Mouse (Mus musculus): Measurements from ENCODE around the gene C2cd5. TPM values are rescaled to one million over a fixed set of nuclear protein-coding genes. Genes with fewer than 3 reads are reported as not detected.
A peak's percentile ranks its signal among the peaks of the same experiment; 100 is the strongest.

The C2cd5 gene
- total RNA-seq, 2 experiments from 2014 or later, result 68.8 to 74.2 TPM

- no peak for DNase-seq (ENCODE audit: low spot score in 2 of 2)
Measured at GRCm38 (mm10) chr6:143073914-143074313, 26.0 kb downstream of the C2cd5 start.

DNA sequence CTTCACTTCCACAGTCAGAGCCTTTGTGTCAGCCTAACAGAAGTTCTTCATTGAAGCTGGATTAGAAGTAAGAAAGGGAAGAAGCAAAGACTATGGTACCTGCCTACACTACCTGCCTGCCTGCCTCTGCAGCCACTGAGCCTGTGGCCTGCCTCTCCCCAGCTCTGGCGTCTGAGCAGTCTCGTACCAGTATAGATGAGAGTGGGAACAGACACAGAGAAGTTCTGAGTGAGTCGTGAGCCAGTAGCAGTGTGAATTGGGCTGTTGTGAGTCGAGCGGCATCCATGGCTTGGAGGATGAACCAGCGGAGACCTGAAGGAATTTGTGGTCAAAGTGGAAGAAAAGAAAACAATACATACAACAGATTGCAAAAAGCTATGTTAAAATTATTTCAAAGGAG lies 26.5 kb downstream of the C2cd5 start:
- no peak for DNase-seq (ENCODE audit: low spot score in 2 of 2)

DNA sequence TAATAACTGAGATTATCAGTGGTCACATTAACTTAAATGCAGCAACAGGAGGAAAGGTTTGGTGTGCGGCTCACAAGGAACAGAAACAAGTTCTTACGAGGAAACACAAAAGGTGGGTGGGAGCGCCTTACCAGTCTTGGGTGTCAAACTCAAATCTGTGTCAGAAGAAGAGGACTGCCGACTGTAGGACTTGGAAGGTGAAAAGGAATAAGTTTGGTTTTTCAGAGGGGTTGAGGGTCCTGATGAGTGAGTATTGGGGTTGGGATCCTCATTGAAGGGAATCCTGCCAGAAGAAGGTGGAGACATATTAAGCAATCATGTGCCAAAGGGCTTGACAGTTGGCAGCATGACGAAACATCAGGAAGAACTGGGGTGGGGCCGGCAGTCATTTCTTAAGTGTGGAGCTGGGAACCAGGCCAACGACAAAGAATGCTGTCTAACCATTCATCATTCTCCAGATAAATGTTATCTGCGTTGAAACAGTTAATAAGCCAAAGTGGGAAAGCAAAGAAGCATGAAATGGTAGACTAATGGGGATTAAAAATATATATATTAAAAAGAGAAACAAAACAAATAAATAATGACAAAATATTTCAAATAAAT lies 27.4 kb downstream of the C2cd5 start:
- no peak for DNase-seq (ENCODE audit: low spot score in 2 of 2)

DNA sequence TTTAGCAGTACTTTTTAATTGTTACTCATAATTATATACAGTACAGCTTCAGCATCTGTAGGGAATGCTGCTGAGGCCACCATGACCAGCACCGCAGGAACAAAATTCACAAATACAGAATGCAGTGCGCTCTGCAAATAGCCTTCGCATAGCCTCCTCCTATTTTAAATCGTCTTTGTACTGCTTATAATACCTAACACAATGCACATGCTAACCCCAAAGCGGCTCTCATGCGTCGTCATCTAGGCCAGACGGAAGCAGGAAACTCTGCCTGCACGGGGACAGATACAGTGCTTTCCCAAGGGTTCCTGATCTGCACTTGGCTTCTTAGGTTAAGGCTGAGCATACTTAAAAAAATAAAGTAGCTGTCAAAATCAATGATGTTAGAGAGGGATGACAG lies 29.2 kb downstream of the C2cd5 start:
- DNase-seq (ENCODE audit: low spot score in 2 of 2), result no peak

DNA sequence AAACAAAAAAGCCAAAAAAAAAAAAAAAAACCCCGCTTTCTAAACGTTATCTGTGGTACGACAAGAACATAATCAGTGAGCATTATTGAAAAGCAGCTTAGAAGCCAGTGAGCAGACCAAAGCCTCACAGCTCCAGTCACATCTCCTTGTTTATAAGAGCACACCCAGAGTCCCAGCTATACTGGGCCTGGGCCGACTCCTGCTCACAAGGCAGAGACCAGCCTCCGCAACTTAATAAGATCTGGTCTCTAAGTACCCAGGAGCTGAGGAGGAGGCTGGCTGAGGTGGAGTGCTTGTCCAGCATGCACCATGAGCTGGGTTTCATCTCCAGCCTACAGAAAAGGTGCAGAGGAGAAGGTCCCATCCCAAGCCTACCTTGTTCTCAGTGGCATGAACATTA lies 29.9 kb downstream of the C2cd5 start:
- DNase-seq (ENCODE audit: low spot score in 2 of 2), result no peak

DNA sequence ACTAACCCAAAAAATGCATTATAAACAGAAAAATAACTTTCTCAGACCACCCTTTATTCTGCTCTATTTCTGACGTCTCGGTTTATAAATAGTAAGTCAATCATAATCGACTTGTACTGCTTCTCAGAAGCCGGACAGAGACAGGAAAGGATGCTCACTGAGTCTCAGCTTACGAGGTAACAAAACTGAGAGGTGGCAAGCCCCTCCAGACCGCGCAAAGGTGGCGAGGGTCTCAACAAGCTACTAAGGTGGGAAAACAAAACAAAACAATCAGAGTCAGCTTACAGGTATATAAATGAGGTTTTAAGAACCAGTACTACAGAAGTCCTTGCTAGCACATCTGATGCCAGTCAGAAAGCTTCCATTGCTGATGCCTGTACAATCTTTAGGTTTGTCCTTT lies 30.3 kb downstream of the C2cd5 start:
- DNase-seq (ENCODE audit: low spot score in 2 of 2), result no peak

- no peak for DNase-seq (ENCODE audit: low spot score in 2 of 2)
Measured at GRCm38 (mm10) chr6:143068181-143068915, 31.6 kb downstream of the C2cd5 start.

- DNase-seq (ENCODE audit: low spot score in 2 of 2), result no peak
Measured at GRCm38 (mm10) chr6:143067654-143068053, 32.3 kb downstream of the C2cd5 start.

DNA sequence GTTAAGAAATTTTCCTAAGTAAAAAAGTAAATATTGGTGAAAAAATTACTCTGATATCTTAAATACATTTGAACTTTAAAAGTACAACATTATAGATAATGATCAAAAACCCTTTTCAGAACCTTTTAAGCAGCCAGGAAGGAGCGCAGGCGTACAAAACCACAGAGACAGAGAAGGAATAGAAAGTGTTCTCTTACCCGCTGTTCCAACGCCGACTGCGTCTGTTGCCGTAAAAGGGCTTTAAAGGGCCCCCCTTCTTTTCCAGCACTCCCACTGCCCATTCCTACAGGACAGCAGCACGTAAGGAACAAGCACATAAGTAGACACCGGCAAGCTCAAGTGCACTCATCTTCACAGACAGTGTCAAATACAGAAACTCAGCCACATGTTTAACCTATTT lies 33.1 kb downstream of the C2cd5 start:
- no peak for DNase-seq (ENCODE audit: low spot score in 2 of 2)

GRCm38 (mm10) chr6:143064047-143064446 lies 35.9 kb downstream of the C2cd5 start:
- no peak for DNase-seq (ENCODE audit: low spot score in 2 of 2)

GRCm38 (mm10) chr6:143057601-143058000 lies 42.3 kb downstream of the C2cd5 start:
- DNase-seq (ENCODE audit: low spot score in 2 of 2), result peak in 1 of 2 experiments; percentile 57

DNA sequence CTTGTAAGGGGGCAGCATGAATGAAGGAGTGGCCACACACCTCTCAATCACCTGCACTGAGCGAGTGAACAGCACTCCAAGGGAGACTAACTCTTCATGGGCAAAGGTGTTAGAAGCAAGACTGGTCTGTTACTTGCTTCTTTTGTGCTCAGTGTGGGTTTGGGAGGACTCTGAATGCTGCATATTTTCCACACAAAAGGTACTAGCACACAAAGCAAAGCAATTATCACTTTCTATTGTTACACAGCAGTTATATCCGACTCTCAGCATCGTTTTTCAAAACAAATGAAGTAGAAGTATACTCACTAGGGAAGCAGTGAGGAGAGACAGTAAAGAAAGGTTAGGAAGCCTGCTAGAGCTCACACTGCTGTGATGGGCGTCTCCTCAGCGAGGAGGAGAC lies 48.4 kb downstream of the C2cd5 start:
- DNase-seq (ENCODE audit: low spot score in 2 of 2), result no peak

DNA sequence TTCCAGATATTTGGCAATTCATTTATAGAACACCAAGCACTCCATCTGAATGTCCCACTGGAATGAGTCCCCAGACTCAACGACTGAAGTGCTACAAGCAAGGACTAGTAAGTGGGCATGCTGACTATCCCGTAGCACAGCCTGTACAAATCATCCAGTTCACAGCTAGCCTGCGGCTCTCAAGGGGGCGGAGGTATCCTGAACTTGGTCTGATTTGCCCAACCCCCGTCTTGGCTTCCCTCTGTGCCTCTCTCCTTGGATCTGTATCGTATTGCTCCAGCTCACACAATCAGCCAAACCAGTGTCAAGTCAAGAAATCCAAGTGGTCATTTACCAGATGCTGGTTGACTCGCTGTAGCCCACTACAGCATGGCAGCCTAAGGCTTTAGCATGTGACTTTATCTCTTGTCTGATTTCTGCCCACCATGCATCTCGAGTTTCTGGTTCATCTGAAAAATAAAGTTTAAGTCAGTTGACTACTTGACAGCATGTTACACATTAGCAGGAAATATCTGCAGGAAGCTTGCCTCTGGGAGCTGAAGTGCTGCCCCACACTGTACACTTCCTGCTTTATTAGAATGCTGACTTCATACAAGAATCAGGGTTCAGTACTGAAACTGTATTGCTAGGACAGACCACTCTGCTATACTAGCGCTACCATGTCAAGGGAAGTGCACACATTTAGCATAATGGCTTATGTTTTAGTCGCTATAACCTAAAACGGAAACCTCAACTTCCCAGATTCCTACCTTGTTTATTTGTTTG lies 50.0 kb downstream of the C2cd5 start:
- no peak for DNase-seq (ENCODE audit: low spot score in 2 of 2)

DNA sequence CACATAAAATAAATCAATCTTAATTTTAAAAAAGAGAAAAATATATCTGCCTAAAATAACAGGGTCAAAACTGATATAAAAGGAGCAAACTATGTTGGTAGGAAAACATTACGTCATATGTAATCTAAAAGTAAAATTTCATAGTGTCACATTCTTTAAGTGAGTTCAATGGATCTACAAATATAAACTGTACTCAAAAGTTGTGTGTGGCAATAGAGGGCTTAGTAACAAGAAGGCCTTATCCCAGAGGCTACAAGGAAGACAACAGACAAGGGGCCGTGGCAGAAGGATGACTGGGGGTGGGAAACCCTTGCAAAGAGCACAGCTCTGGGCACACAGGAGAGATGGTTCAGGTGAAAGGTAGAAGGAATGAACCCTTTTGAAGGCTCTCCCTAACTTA lies 50.8 kb downstream of the C2cd5 start:
- no peak for DNase-seq (ENCODE audit: low spot score in 2 of 2)

DNA sequence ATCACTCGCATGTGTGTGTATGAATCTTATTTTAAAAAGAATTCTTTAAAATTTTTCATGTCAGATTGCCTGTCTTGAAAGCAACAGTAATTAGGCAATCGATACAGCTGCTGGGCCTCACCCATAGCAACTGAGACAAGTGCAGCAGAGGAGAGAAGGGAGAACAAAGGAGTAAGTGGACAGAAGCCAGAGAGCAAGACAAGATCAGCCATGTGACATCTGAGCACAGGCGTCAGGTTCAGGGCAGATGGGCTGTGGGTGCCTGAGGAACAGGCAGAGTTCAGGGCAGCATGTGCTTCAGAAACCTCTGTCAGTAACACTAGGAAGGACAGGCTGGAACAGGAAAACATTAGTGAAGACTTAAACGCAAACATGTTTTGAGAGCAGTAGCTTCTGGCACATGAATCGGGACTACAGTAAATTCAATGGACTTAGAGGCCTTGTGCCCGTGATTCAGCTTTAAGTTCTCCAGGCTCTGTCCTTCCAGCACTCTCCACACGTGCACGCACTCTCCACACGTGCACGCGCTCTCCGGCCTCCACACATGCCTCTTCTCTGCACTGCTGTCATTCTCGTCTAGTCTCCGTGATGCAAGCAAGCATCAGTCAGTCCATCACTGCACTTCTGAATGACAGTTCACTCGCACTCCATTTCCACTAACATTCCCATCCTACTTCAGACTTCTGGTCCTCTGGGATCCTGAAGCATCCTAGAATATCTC lies 52.2 kb downstream of the C2cd5 start:
- DNase-seq (ENCODE audit: low spot score in 2 of 2), result no peak

DNA sequence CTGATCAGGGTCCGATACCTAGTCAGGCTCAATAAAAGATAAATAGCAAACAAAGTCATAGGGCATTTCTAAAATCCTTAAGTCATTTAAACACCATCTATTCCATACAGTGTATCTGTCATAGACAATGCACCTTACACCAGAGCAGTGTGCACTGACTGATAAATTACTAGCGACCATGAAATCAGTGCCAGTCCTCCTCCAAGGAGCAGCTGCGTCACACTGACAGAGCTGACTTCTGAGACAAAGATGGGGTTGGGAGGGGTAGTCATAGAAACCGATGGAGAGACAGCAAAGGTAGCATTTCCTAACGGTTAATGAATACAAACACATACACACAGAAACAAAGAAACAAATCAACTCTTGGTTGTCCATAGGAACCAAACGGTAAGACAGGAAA lies 58.4 kb downstream of the C2cd5 start:
- DNase-seq (ENCODE audit: low spot score in 2 of 2), result no peak

DNA sequence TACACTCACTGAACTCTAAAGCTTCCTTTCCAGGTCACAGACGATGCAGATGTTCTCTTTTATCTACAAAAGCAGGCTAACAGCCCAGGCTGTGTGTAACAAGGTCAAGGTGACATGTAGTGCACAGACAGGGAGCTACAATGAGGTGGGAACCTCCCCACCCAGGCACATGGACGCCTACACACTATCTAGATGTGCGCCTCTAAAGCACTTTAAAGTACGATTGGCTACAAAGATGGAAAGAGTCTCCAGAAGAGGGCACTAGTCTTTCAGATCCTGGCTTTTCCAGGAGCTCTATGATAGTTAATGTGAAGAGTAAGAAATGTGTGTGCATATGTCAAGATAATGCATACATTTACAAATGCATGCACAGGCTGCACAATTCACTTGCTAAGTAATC lies 64.7 kb downstream of the C2cd5 start:
- DNase-seq (ENCODE audit: low spot score in 2 of 2), result peak in 1 of 2 experiments; percentile 26

DNA sequence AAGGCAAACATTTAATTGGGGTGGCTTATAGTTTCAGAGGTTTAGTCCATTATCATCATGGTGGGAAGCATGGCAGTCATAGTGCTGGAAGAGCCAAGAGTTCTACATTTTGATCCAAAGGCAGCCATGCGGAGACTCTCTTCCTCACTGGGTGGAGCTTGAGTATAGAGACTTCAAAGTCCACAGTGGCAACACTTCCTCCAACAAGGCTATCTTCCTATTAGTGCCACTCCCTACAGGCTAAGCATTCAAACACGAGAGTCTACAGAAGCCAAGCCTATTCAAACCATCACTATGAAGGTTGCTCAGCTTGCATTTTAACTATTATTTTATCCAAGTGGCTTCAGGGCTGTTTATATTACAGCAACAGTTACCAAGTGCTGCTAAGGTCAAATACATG lies 65.4 kb downstream of the C2cd5 start:
- no peak for DNase-seq (ENCODE audit: low spot score in 2 of 2)

- DNase-seq (ENCODE audit: low spot score in 2 of 2), result no peak
Measured at GRCm38 (mm10) chr6:143030521-143030920, 69.4 kb downstream of the C2cd5 start.

DNA sequence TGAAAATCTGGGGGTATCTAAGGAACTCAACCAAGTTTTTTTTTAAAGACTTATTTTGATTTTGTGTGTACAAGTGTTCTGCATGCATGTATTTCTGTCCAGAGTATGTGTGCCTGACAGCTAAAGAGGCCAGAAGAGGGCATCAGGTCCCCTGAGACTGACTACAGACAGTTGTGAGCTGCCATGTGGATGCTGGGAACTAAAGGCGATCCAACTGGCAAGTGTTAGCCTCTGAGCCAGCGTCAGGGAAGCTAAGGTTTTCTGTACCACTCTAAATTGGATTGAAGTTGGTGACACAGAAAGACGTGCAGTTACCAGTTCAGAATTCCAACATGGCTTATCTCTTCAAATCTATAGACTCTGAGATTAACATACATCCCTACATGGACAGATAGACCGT lies 72.0 kb downstream of the C2cd5 start:
- no peak for DNase-seq (ENCODE audit: low spot score in 2 of 2)

GRCm38 (mm10) chr6:143027402-143027801 lies 72.5 kb downstream of the C2cd5 start:
- no peak for DNase-seq (ENCODE audit: low spot score in 2 of 2)

DNA sequence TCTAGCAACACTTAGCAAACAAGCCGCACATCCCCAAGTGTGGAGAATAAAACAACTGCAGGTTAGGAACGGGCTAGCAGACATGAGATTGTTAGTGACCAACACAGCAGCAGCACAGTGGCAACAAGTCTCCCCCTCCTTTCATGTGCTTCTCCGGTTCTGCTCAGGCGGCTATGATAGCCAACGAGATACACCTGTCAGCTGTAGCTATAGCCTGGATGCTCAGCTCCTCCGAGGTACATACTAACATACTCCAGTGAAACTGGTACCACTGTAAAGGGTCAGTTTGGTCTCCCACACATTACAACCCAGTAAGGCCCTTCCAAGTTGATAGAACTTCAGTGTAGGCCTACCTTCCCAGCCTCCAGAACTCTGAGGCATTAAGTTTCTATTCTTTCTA lies 76.2 kb downstream of the C2cd5 start:
- DNase-seq (ENCODE audit: low spot score in 2 of 2), result no peak

Measured in layer of hippocampus, postnatal 14 days (tissue).